Mouse (Mus musculus) right cerebral cortex, postnatal 4 days (tissue): Measurements from ENCODE around the gene Alkbh4.
"Not testable (repeated sequence)": the region's sequence is repeated elsewhere in the genome, so short reads cannot be mapped to it uniquely, and the experiment has no call there.

Experiments used
- DNase-seq: peaks from one replicate; pipeline ENCODE4 v3.0.0-alpha.2; 2022

The Alkbh4 gene

DNA sequence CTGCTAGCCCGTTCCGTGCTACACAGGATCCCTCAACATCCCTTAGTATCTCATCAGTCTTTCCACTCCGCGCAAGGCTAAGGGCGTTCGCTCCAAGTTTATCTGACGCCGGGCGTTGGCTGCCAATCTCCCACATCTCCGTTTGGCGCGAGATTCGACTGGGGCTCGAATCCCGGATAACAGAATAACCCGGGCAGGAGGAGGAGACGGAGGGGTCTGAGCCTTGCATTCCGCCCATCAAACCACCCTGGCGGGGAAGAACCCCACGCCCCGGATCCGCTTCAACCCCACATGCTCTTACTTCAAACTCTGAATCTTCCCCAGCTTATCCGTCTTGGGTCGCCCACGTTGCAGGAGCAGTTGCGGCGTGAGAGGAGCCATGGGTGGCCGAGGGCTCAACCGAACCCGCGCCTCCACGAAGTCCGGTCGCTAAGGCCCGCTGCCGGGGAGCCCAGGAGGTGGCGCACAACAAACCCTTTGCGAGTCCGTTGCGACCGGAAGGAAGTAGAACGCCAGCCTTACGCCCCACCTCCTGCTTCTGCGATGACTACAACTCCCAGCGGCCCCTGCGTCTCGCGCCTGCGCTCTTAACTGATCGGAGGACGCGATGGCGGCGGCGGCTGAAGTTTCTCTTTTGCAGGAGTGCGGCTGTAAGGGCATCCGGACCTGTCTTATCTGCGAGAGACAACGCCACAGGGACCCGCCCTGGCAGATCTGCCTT, at the start of gene Alkbh4, which contains the start of gene Lrwd1:
Alkbh4 (plus strand) TSS at position 576 of the 721 bp plus-strand sequence.
Lrwd1 (minus strand) TSS at position 504 of the 721 bp plus-strand sequence.
- peak; percentile 94 for DNase-seq

DNA sequence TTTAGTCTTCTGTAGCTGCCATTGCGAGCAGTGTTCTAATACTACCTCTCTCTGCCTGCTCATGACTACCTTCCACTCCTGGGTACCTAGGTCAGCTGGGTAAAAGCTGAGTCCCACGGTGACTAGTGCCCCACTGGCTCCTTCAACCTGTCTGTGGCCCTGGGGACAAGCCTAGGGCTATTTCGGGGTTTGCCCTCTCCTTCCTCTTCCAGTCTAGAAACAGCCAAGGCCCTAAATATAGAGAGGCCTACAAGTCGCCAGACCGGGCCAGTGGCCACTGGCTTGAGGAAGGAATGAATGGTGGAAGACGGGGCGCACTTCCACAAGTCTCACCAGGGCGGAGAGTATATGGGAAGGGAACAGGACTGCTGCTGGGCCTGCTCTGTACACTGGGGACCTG, 49.7 kb upstream of the Alkbh4 start:
- no peak for DNase-seq

DNA sequence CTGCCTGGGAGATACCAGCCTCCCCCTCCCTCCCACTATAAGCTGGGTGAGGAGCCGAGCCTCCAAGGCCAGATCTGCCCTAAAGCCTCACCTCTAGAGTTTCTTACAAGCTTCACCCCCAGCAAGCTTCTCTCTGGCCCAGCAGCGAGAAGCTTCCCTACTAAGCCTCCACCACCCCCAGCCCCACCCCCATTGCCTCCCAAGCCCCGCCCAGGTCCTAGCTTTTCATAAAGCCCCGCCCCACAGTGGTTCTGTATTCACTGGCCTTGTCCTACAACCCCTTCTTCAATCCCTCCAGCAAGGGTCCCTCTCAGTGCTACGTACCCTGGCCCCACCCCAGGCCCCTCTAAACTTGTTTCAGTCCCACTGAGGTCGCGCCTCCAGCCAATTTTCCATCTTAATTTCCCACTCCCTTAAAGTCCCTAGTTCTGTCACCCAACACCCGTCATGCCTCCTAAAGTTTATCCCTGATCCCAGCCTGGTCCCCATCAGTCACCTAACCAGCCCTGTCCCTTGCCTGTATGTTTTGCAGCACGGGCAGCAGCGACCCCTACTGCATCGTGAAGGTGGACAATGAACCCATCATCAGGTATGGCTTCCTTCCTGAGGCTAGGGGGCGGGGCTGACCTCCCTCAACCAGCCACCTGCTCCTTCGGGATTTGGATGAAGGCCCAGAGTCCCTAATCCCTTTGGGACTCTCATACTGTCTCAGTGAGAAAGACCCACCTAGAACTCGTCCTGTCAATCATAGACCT, 46.9 kb upstream of the Alkbh4 start:
- no peak for DNase-seq

DNA sequence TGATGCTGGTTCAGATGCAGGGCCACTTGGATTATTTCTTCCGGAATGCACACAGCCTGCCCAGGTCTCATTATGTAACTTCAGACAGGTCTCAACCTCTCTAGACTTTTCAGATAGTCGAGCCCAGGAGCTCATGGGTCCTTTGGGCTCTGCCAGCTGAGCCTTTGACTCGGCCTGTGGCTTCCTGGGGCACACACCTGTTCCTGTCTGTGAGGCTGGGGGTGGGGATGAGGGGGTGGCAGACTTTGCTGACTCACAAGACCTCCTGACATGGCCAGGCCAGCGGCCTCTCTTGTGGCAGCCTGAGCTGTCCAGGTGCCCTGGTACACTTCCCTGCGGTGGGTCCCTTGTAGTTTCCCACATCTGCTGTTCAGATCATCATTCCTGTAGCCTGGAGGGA, 44.0 kb upstream of the Alkbh4 start:
- no peak for DNase-seq

DNA sequence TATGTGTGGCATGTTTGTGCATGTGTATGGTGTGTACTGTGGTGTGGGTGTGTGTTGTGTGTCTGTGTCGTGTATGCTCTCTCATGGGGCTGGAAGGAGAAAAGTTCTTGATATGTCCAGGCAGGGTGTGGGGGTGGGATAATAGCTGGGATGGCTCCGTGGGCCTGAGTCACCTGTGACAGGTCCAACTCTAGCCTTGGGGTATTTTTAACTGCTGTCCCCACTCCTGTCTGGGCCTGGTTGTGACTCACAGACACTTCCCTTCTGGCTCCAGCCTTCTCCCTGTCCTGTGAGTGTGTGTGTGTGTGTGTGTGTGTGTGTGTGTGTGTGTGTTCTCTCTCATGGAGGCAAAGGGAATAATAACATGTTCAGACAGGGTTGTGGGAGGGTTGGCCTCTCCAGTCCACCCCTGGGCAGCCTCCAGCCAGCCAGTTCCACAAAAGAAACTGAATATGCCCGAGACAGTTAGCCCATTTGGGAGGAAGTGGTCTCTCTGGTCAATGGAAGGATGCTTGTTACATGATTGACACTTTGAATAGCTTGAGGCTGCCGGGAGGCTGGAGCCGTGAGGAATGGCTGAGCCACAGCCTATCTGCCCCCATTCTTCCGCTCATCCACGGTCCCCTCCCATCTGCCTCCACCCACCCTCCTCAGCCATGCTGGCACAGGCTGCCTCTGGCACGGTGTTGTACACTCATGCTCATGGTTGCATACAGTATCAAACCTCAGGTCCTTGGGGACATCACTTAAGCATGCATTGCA, 41.5 kb upstream of the Alkbh4 start:
- DNase-seq = no peak

DNA sequence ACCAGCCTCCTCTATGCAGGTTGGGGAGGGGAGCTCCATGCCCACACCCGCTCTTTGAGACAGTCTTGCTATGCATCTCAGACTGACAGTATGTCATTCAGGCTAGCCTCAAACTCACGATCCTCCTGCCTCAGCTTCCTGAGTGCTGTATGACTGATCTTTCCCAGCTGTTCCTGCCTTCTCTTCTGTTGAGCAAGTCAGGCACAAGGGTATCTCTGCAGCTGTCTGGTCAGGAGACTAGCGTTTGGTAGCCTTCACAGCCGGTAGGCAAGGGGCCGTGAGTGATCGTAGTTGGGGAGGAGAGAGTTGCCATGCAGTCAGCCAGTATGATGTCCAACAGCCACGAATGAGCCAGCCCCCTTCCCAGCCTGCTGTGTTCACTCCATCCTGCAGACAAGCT, 40.9 kb upstream of the Alkbh4 start:
- DNase-seq = no peak

DNA sequence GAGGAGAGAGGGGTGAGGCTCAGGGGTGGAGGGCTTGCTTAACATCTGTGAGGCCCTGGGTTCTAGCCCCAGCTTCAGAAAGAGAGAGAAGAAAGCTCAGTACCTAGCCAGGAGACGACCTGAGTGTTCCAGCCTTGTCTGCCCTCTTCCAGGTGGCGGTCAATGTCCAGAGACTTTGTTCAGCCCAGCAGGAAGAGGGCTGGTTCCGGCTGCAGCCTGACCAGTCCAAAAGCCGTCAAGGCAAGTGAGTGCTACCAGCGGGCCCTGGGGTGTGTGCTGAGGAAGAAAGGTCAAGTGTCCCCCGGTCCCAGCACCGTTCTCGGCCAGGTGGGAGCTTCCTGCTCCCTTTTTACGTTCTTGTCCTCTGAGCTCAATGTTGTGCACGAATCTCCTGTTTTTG, 37.4 kb upstream of the Alkbh4 start:
- no peak for DNase-seq

DNA sequence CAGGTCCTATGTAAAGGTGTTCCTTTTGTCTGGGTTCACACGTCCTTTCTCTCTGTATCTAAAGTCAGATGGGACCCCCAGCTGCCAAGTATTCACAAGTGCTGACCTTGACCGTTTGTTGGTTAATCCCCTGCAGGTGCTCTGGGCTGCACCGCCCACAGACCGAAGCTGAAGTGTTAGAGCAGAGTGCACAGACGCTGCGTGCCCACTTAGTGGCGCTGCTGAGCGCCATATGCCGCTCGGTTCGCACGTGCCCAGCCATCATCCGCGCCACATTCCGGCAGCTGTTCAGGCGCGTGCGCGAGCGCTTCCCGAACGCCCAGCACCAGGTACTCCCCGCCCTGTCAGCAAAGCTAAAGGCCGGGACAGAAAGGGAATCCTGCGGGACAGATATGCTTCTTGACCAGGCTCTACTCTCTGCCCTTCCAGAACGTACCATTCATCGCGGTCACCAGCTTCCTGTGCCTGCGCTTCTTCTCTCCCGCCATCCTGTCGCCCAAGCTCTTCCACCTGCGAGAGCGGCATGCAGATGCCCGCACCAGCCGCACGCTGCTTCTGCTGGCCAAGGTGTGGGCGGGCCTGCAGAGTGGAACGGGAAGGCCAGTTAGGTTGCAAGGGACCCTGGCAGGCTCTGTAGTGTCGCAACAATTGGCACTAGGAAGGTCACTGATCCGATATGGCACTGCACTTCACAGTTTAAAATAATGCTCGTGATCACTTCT, 33.7 kb upstream of the Alkbh4 start:
- peak; percentile 80 for DNase-seq

DNA sequence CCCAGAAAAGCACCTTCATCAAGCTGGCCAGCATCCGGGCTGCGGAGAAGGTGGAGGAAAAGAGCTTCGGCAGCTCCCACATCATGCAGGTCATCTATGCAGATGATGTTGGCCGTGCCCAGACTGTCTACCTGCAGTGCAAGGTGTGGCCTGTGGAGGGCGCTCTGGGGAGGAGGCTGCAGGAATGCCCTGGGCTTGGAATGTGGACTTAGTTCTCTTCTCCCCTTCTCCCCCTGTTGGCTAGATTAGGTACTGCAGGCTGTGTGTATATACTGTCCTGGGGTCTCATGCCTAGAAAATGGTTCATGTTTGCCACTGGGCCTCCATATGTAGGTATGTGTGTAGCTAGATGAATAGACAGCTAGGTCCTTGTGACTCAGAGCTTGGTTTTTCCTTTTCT, 31.4 kb upstream of the Alkbh4 start:
- DNase-seq = peak; percentile 43

DNA sequence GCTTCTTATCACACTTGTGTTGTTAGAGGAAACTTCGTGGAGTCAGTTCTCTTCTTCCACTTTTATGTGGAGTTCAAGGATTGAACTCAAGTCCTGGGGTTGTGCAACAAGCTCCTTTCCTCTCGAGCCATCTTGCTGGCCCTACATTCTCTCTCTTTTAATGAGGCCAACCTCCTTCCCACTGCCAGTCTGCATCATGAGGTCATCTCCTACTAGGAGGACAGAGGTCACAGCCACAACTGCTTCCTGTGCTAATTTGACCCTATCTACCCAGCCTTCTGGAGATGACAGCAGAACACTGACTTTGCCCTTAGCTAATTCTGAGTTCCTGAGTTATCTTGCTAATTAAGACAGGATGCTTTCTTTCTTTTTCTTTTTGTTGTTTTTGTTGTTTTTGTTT, 27.5 kb upstream of the Alkbh4 start:
- DNase-seq = no peak

DNA sequence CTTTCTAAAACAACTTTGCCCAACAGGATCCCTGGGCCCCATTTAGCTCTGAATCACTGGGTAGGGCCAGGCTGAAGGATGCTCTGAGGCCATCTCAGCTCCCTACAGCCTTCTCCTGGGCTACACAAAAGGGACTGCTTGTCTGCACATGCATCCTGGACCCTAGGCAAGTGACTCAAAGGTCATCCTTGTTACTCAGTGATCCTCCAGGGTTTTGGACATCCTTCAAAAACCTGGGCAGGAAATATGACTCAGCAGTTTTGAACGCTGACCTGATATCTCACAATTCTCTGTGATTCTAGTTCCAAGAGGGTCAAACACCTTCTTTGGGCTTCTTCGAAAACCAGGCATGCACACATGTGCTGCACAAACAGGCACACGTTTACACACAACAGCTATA, 26.9 kb upstream of the Alkbh4 start:
- DNase-seq = no peak

DNA sequence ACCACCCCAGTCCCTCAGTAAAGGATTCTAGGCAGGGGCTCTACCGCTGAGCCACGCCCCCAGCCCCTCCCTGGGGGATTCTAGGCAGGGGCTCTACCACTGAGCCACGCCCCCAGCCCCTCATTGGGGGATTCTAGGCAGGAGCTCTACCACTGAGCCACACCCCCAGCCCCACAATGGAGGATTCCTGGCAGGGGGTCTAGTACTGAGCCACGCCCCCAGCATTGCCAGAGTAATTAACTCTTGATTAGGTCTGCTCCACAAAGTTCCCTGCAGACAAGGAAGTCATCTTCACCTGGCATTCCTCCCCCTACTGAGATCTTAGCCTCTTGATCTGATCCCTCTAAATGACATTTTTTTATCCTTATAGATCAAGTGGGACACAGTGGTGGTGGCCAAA, 22.4 kb upstream of the Alkbh4 start:
- not testable (repeated sequence) for DNase-seq

DNA sequence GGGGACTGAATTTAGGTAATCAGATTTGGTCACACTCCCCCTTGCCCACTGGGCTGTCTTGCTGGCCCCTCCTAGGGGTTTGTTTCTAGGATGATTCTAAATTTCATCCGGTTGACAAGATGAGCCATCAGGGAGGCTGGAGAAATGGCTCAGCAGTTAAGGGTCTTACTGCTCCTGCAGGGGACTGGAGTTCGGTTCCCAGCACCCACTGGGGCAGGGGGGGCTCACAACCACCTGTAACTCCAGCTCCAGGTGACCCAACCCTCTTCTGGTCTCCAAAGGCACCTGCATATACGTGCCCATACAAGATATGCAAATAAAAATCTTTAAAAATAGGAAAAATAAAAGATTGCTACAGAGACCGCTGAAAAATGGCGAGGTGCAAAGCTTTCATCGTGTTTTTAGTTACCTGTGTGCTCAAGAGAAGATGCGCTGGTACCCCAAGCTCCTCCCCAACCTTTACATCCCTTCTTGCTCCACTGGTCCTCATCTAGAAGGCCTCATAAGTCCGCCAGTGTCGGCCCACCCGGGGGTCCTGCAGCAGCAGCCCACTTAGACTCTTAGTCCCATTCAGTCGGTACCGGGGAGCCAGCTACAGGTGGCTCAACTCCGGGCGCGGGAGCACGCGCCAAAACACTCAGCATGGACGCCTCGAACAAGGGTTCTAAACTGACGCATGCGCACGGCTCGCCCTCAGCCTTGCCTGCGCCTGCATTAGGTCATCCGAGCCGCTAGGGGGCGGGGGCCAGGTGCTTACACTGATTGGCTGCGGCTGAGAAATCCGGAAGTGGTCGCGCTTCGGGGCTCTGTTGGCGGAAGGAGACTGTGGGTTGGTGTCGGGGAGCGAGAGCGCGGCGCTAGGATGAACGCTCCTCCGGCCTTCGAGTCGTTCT, 19.8 kb upstream of the Alkbh4 start, which contains the start of gene Polr2j:
Polr2j (plus strand) TSS at position 741 of the 893 bp plus-strand sequence.
- peak; percentile 99 for DNase-seq

DNA sequence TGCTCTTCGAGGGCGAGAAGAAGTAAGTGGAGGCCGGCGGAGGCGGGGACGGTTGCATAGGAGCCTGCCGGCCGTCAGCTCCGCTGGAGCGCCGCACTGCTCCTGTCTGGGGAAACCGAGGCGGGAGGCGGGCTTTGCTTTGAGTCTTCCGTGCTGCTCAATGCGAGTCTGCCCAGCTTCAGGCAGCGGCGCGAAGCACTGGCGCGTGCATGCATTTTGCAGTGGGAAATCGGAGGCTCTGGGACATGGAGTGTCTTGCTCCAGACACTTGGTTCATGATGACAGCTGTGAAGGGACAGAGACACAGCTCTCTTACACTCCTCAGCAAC, 19.2 kb upstream of the Alkbh4 start:
- DNase-seq = no peak

DNA sequence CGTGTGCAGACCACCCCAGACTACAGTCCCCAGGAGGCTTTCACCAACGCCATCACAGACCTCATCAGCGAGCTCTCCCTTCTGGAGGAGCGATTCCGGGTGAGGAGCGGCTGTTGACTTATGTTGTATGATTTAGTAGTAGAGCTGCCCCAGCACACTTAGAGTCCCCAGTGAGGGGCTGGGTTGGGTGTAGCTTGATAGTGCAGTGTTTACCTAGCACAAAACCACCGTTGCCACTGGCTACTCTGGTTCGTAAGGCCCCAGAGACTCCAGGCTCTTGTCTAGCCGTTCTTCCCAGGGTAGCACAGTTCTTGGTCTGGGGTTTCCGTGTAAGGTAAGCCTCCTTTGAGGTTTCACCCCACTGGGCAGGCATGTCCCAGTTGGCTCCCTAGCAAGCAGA, 13.8 kb upstream of the Alkbh4 start:
- DNase-seq = no peak

DNA sequence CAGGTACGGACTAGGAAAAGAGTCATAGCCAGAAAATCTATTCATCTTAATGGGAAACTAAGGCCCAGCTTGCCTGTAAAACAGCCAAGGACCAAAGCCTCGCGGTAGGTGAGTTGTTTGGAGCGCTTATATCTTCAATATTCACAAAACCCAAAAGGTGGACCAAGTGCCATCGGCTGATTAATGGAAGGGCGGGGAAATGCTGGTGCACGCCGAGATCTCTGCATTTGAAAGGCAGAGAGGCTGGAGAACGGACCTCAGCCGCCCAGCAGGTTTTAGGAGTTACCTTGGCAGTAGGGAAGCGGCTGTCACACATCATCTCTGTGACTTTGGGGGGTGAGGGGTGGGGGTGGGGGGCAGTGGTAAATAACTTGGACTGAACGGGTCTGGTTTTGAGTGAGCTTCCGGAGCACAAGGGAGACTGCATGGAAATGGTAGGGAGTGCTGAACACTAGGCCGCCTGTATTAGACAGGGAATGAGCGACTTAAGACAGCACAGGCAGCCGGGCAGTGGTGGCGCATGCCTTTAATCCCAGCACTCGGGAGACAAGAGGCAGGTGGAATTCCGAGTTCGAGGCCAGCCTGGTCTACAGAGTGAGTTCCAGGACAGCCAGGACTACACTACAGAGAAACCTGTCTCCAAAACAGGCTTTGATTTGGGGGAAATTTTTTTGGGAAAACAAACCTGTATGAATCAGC, 495 bp downstream of the Alkbh4 start:
- DNase-seq = no peak

DNA sequence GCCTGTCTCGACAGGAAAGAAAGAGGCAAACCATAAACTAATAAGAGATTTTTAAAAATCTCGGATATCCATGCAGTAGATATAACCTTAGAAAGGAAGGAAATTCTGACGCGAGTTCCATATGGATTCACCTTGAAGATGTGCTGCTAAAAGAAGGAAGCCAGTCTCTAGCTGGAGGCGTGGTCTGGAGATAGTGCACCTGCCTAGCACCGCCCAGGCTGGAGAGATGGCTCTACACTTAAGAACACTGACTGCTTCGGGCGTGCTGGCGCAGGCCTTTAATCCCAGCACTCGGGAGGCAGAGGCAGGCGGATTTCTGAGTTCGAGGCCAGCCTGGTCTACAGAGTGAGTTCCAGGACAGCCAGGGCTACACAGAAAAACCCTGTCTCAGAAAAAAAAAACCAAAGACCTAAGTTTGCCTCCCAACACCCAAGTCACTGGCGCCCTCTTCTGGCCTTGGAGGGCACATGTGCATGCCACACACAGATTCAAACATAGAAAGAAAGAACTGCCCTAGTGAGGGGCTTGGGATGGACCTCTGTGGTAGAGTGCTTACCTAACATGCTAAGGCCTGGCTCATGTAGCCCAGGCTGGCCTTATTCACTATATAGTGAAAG, 1.8 kb downstream of the Alkbh4 start:
- peak; percentile 50 for DNase-seq

DNA sequence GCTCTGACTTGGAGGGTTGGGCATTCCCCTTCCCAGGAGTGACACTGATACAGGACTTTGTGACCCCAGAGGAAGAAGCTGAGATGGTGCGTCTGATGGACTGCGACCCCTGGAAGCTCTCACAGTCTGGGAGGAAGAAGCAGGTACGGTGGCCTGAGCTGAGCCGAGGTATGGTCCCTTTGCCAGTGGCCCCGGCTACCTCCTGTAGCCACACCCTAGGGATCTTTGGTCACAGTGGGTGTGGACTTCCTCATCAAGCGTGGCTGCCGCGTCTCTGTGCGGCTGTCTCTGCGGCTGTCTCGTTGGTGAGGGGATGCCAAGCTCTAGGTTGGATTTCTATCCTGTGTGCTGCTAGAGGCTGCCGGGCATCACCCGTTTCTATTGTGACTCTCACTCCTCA, 3.4 kb downstream of the Alkbh4 start:
- no peak for DNase-seq

DNA sequence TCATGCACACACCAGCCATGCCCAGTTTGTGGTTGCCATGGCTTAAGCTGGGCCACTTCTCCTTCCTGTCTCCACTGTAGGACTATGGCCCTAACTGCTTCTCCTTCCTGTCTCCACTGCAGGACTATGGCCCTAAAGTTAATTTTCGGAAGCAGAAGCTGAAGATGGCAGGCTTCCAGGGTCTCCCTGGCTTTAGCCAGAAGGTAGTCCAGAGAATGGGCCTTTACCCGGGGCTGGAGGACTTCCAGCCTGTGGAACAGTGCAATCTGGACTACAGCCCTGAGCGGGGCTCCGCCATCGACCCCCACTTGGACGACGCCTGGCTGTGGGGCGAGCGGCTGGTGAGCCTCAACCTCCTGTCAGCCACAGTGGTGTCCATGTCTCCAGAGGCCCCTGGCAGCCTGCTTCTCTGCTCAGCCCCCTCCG, 4.1 kb downstream of the Alkbh4 start:
- no peak for DNase-seq

DNA sequence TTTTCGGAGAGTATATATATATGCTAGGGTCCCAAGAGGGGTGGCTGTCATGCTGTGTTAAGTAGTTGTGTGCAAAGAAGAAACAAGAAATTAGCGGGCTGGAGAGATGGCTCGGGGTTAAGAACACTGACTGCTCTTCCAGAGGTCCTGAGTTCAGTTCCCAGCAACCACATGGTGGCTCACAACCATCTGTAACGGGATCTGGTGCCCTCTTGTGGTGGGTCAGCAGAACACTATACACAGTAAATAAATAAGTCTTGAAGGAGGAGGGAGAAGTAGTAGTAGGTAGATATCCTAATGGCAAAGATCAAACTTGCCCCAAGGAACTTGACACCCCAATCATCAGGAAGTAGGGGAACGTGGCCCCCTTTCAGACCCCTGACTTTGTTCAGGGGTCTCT, 6.8 kb downstream of the Alkbh4 start:
- no peak for DNase-seq
